In the genomic region with DNA sequence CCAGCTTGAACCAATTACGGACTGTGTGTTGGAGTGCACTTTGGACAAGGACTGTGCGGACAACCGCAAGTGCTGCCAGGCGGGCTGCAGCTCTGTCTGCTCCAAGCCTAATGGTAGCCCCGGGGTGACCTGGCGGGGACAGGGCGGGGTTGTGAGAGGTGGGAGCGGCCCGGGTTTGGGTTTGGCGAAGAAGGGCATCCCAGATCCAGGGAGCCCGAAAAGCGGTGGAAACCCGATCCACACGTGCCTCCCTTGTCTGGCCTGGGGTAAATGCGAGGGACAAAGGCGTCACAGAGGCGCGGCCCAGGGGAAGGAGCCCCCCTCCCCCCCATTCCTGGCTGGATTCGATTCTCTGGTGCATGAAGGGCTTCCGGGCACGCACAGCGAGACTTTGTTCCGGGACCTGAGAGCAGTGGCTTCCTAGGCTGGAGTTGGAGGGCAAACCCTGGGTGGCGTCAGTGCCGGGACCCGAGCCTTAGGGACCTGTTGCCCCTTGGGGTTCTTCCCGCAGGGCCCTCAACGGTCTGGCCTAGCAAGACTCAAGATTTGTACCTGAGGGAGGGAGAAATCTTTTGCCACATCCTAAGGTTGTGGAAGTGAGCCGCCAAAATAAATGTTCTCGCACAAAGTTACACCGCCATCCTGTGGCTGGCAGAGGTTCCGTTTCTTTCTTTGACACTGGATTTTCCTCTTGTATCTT, we compare ENCODE assay signal across 8 mouse cellular contexts. TPM values are rescaled to one million over a fixed set of nuclear protein-coding genes. Genes with fewer than 3 reads are reported as not detected.
A peak's percentile ranks its signal among the peaks of the same experiment; 100 is the strongest.
DNase-seq lines count a peak whose midpoint lies in the region; ATAC-seq lines count a peak whose summit lies in the region.

No protein-coding gene starts in this region.

- peaks cover 18% of the 10 kb centered on the region for H3K4me1 ChIP-seq in heart, embryonic 12.5 days (replicated peaks)
- peaks cover 21% of the 10 kb centered on the region for H3K4me1 ChIP-seq in forebrain, embryonic 12.5 days
- peaks cover 23% of the 10 kb centered on the region for H3K4me1 ChIP-seq in limb, embryonic 12.5 days (replicated peaks)
- H3K4me1 ChIP-seq in midbrain, embryonic 13.5 days (replicated peaks), result peaks cover 21% of the 10 kb centered on the region

- H3K4me3 ChIP-seq in heart, embryonic 12.5 days, result peak overlapping the region; percentile 55
- H3K4me3 ChIP-seq in forebrain, embryonic 12.5 days (replicated peaks), result peak overlapping the region; percentile 44
- H3K4me3 ChIP-seq in limb, embryonic 12.5 days (replicated peaks), result peak overlapping the region; percentile 47
- H3K4me3 ChIP-seq in midbrain, embryonic 13.5 days (replicated peaks), result peak overlapping the region; percentile 45

- WGBS in heart, embryonic 12.5 days, result under 1% methylated on average over 32 of the region's 32 CpGs
- WGBS in forebrain, embryonic 12.5 days, result under 1% methylated on average over 32 of the region's 32 CpGs
- under 1% methylated on average over 32 of the region's 32 CpGs for WGBS in limb, embryonic 12.5 days
- WGBS in midbrain, embryonic 13.5 days, result under 1% methylated on average over 32 of the region's 32 CpGs

- H3K9me3 ChIP-seq in heart, embryonic 12.5 days (replicated peaks), result no peaks in the 10 kb centered on the region; the same call in 1 of the 2 replicates
- no peaks in the 10 kb centered on the region for H3K9me3 ChIP-seq in forebrain, embryonic 12.5 days
- 0 out of 2 replicates have a peak, but pooled peaks cover 3% of the 10 kb centered on the region for H3K9me3 ChIP-seq in limb, embryonic 12.5 days
- H3K9me3 ChIP-seq in midbrain, embryonic 13.5 days, result no peaks in the 10 kb centered on the region

- peak; percentile 62 for ATAC-seq in heart, embryonic 12.5 days (ENCODE audit: insufficient number of reproducible peaks, low FRiP score)
- ATAC-seq in forebrain, embryonic 12.5 days (ENCODE audit: low FRiP score), result peak; percentile 67; the same call in 1 of the 2 replicates
- ATAC-seq in inflammation-experienced regulatory T-cells, adult 6 months, result peak; percentile 80
- ATAC-seq in limb, embryonic 12.5 days (ENCODE audit: insufficient number of reproducible peaks, insufficient read depth, low FRiP score, low TSS enrichment, low read depth), result peak; percentile 66; the same call in 1 of the 2 replicates
- ATAC-seq in midbrain, embryonic 13.5 days, result peak; percentile 78

- H3K27me3 ChIP-seq in heart, embryonic 12.5 days (replicated peaks), result peaks cover 33% of the 10 kb centered on the region
- peaks cover 16% of the 10 kb centered on the region; the same call in 1 of the 2 replicates for H3K27me3 ChIP-seq in forebrain, embryonic 12.5 days
- H3K27me3 ChIP-seq in limb, embryonic 12.5 days, result peaks cover 11% of the 10 kb centered on the region; the same call in 1 of the 2 replicates
- H3K27me3 ChIP-seq in midbrain, embryonic 13.5 days, result peaks cover 26% of the 10 kb centered on the region

- no peak overlapping the region for H3K27ac ChIP-seq in heart, embryonic 12.5 days (ENCODE audit: poor library complexity, severe bottlenecking)
- H3K27ac ChIP-seq in forebrain, embryonic 12.5 days, result no peak overlapping the region
- H3K27ac ChIP-seq in limb, embryonic 12.5 days, result peak overlapping the region; percentile 50; the same call in 1 of the 2 replicates
- H3K27ac ChIP-seq in midbrain, embryonic 13.5 days, result no peak overlapping the region

- peak overlapping the region; percentile 99 for H3K4me2 ChIP-seq in heart, embryonic 12.5 days
- peak overlapping the region; percentile 91 for H3K4me2 ChIP-seq in forebrain, embryonic 12.5 days
- H3K4me2 ChIP-seq in limb, embryonic 12.5 days, result peak overlapping the region; percentile 86
- peak overlapping the region; percentile 92 for H3K4me2 ChIP-seq in midbrain, embryonic 13.5 days (replicated peaks)

- peak overlapping the region; percentile 76 for H3K9ac ChIP-seq in heart, embryonic 12.5 days
- peak overlapping the region; percentile 65 for H3K9ac ChIP-seq in forebrain, embryonic 12.5 days
- peak overlapping the region; percentile 73 for H3K9ac ChIP-seq in limb, embryonic 12.5 days (replicated peaks)
- H3K9ac ChIP-seq in midbrain, embryonic 13.5 days (replicated peaks), result peak overlapping the region; percentile 68

- no peak for DNase-seq in heart, adult 9 months (ENCODE audit: low spot score in 2 of 2)
- DNase-seq in ZHBTc4 (ENCODE audit: low read depth, low spot score), result peak; percentile 72
- DNase-seq in thymus, postnatal 4 days, result peak; percentile 28

- no peaks in the 10 kb centered on the region for H3K36me3 ChIP-seq in heart, embryonic 12.5 days
- H3K36me3 ChIP-seq in forebrain, embryonic 12.5 days (replicated peaks), result no peaks in the 10 kb centered on the region; the same call in 1 of the 2 replicates
- H3K36me3 ChIP-seq in limb, embryonic 12.5 days, result peaks cover 8% of the 10 kb centered on the region; the same call in 1 of the 2 replicates
- no peaks in the 10 kb centered on the region for H3K36me3 ChIP-seq in midbrain, embryonic 13.5 days

RNA-seq across cellular contexts. Expression of a gene that starts 1.3 kb away (rescaled TPM):
- 3.1 and 3.3 TPM in 2 replicates for polyA plus RNA-seq in heart, embryonic 12.5 days (2016; fragmentation: Nextera tagmentation; extraction: Ambion mirVana)
- polyA plus RNA-seq in forebrain, embryonic 12.5 days (2016; fragmentation: Nextera tagmentation; extraction: Ambion mirVana), result 29.9 and 34.5 TPM in 2 replicates
- polyA plus RNA-seq in inflammation-experienced regulatory T-cells, adult 6 months (2017; shearing (Covaris generic)), result not detected
- polyA plus RNA-seq in limb, embryonic 12.5 days (2016; fragmentation: Nextera tagmentation; extraction: Ambion mirVana), result 36.2 and 39.6 TPM in 2 replicates
- polyA plus RNA-seq in midbrain, embryonic 13.5 days (2015; fragmentation: Nextera tagmentation; extraction: Ambion mirVana), result 5.7 and 6.8 TPM in 2 replicates

RNA-seq across cellular contexts. Expression of a gene that starts 9.8 kb away (rescaled TPM):
- polyA plus RNA-seq in heart, embryonic 12.5 days (2016; fragmentation: Nextera tagmentation; extraction: Ambion mirVana), result not detected in 2 replicates
- not detected in 2 replicates for polyA plus RNA-seq in forebrain, embryonic 12.5 days (2016; fragmentation: Nextera tagmentation; extraction: Ambion mirVana)
- not detected for polyA plus RNA-seq in inflammation-experienced regulatory T-cells, adult 6 months (2017; shearing (Covaris generic))
- not detected in 2 replicates for polyA plus RNA-seq in limb, embryonic 12.5 days (2016; fragmentation: Nextera tagmentation; extraction: Ambion mirVana)
- polyA plus RNA-seq in midbrain, embryonic 13.5 days (2015; fragmentation: Nextera tagmentation; extraction: Ambion mirVana), result not detected in 2 replicates

RNA-seq across cellular contexts. Expression of a gene that starts 21.8 kb away (rescaled TPM):
- polyA plus RNA-seq in heart, embryonic 12.5 days (2016; fragmentation: Nextera tagmentation; extraction: Ambion mirVana), result 0.29 and 0.32 TPM in 2 replicates
- not detected in 2 replicates for polyA plus RNA-seq in forebrain, embryonic 12.5 days (2016; fragmentation: Nextera tagmentation; extraction: Ambion mirVana)
- polyA plus RNA-seq in inflammation-experienced regulatory T-cells, adult 6 months (2017; shearing (Covaris generic)), result not detected
- polyA plus RNA-seq in limb, embryonic 12.5 days (2016; fragmentation: Nextera tagmentation; extraction: Ambion mirVana), result 0.28 TPM in 1 of 2 replicates, not detected in the other
- polyA plus RNA-seq in midbrain, embryonic 13.5 days (2015; fragmentation: Nextera tagmentation; extraction: Ambion mirVana), result not detected in 2 replicates

RNA-seq across cellular contexts. Expression of a gene that starts 29.9 kb away (rescaled TPM):
- not detected in 2 replicates for polyA plus RNA-seq in heart, embryonic 12.5 days (2016; fragmentation: Nextera tagmentation; extraction: Ambion mirVana)
- polyA plus RNA-seq in forebrain, embryonic 12.5 days (2016; fragmentation: Nextera tagmentation; extraction: Ambion mirVana), result not detected in 2 replicates
- polyA plus RNA-seq in inflammation-experienced regulatory T-cells, adult 6 months (2017; shearing (Covaris generic)), result not detected
- polyA plus RNA-seq in limb, embryonic 12.5 days (2016; fragmentation: Nextera tagmentation; extraction: Ambion mirVana), result not detected in 2 replicates
- polyA plus RNA-seq in midbrain, embryonic 13.5 days (2015; fragmentation: Nextera tagmentation; extraction: Ambion mirVana), result not detected in 2 replicates

RNA-seq across cellular contexts. Expression of a gene that starts 49.8 kb away (rescaled TPM):
- polyA plus RNA-seq in heart, embryonic 12.5 days (2016; fragmentation: Nextera tagmentation; extraction: Ambion mirVana), result not detected in 2 replicates
- polyA plus RNA-seq in forebrain, embryonic 12.5 days (2016; fragmentation: Nextera tagmentation; extraction: Ambion mirVana), result not detected in 2 replicates
- polyA plus RNA-seq in inflammation-experienced regulatory T-cells, adult 6 months (2017; shearing (Covaris generic)), result not detected
- polyA plus RNA-seq in limb, embryonic 12.5 days (2016; fragmentation: Nextera tagmentation; extraction: Ambion mirVana), result not detected in 2 replicates
- polyA plus RNA-seq in midbrain, embryonic 13.5 days (2015; fragmentation: Nextera tagmentation; extraction: Ambion mirVana), result not detected in 2 replicates

Comparison
In these comparisons a context has a peak if more than half of its experiments do, and no peak if none do; other contexts are left out.
1. DNase-seq: peak in ZHBTc4 (single experiment) and thymus, postnatal 4 days (single experiment); none in heart, adult 9 months (0 of 2).
2. Peak in every context shown above with its lines, with median percentiles within 50 percentile points of each other: ATAC-seq, H3K4me2 ChIP-seq, H3K4me3 ChIP-seq and H3K9ac ChIP-seq.